8 mouse cellular contexts compared by ENCODE assay signal in the genomic region with DNA sequence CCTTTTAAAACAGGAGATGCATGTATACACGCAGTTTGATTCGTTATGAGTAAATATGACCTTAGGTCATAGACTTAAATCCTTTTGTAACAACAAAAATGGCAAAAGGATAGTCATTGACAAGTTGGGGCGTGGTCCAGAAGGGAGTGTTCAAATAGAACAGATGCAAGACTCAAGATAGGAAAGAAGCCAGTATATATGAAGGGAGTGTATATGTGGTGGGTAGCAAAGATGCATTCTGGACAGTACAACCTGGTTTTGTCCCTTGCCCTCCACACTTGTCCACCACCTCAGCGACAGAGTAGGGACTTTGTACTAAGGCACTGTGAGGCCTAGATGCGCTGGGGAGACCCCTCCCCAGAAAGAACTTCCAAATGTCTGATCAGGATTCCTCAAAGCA. TPM values are rescaled to one million over a fixed set of nuclear protein-coding genes. Genes with fewer than 3 reads are reported as not detected.
DNase-seq lines count a peak whose midpoint lies in the region; ATAC-seq and TF ChIP-seq lines count a peak whose summit lies in the region.
"Had no signal": no experiment of that assay in that cellular context is flagged by ENCODE, and none has a peak within 500 bp of the region (broad histone marks: within the 10 kb centered on the region; RNA-seq: fewer than 3 reads in every experiment).

No protein-coding gene starts in this region.

- TF ChIP-seq EP300 in stomach, postnatal 0 days (optimal IDR thresholded peaks at IDR 0.05), result no peak

- H3K4me1 ChIP-seq in neural tube, embryonic 11.5 days (ENCODE audit: control insufficient read depth, insufficient read depth, low read length), result peaks cover 4% of the 10 kb centered on the region
- H3K4me1 ChIP-seq in forebrain, embryonic 15.5 days, result peaks cover 19% of the 10 kb centered on the region
- peaks cover 61% of the 10 kb centered on the region for H3K4me1 ChIP-seq in liver, embryonic 12.5 days
- peaks cover 2% of the 10 kb centered on the region; the same call in 1 of the 2 replicates for H3K4me1 ChIP-seq in stomach, postnatal 0 days (replicated peaks; ENCODE audit: control insufficient read depth, insufficient read depth)

- peak overlapping the region; percentile 65; the same call in 1 of the 2 replicates for H3K4me3 ChIP-seq in neural tube, embryonic 11.5 days (ENCODE audit: low read depth, low read length)
- peak overlapping the region; percentile 76; the same call in 1 of the 2 replicates for H3K4me3 ChIP-seq in forebrain, embryonic 15.5 days
- H3K4me3 ChIP-seq in liver, embryonic 12.5 days, result peak overlapping the region; percentile 76
- H3K4me3 ChIP-seq in stomach, postnatal 0 days (ENCODE audit: low read depth, low read length), result no peak overlapping the region

- WGBS in neural tube, embryonic 11.5 days, result 78% methylated on average over 5 of the region's 5 CpGs
- 70% methylated on average over 5 of the region's 5 CpGs for WGBS in forebrain, embryonic 15.5 days
- 46% methylated on average over 5 of the region's 5 CpGs for WGBS in liver, embryonic 12.5 days (ENCODE audit: insufficient replicate concordance)
- WGBS in stomach, postnatal 0 days, result 52% methylated on average over 5 of the region's 5 CpGs

- ATAC-seq in neural tube, embryonic 11.5 days (ENCODE audit: insufficient read depth, low FRiP score, low TSS enrichment), result peak; percentile 25; the same call in 1 of the 2 replicates
- ATAC-seq in forebrain, embryonic 15.5 days (replicated peaks), result peak; percentile 12
- peak; percentile 81 for ATAC-seq in liver, embryonic 12.5 days
- ATAC-seq in stomach, postnatal 0 days (ENCODE audit: low FRiP score, low TSS enrichment), result 0 out of 2 replicates have a peak, but pooled peaks have one; percentile 1

- no peak for TF ChIP-seq CTCF in stomach, postnatal 0 days (IDR thresholded peaks at IDR 0.05; ENCODE audit: low read depth)

- no peak overlapping the region for H3K9ac ChIP-seq in neural tube, embryonic 11.5 days (ENCODE audit: low read length)
- no peak overlapping the region for H3K9ac ChIP-seq in forebrain, embryonic 15.5 days (replicated peaks)
- peak overlapping the region; percentile 70 for H3K9ac ChIP-seq in liver, embryonic 12.5 days
- H3K9ac ChIP-seq in stomach, postnatal 0 days (ENCODE audit: low read length), result no peak overlapping the region

- peaks cover 23% of the 10 kb centered on the region for H3K36me3 ChIP-seq in neural tube, embryonic 11.5 days (ENCODE audit: control insufficient read depth, insufficient read depth, low read length)
- H3K36me3 ChIP-seq in forebrain, embryonic 15.5 days, result peaks cover 60% of the 10 kb centered on the region
- H3K36me3 ChIP-seq in liver, embryonic 12.5 days, result peaks cover 67% of the 10 kb centered on the region
- H3K36me3 ChIP-seq in stomach, postnatal 0 days (ENCODE audit: control insufficient read depth, insufficient read depth, low read length), result peaks cover 11% of the 10 kb centered on the region

- DNase-seq in neural tube, embryonic 11.5 days (ENCODE audit: low spot score), result no peak
- no peak for DNase-seq in neural tube, embryonic 10.5 days (ENCODE audit: extremely low spot score, low spot score)
- no peak for DNase-seq in stomach, postnatal 0 days (ENCODE audit: low spot score)
- DNase-seq in cerebellum, postnatal 36 days, result no peak
- DNase-seq in layer of hippocampus, adult 18-20 months (ENCODE audit: low spot score in 2 of 2), result no peak

- no peak overlapping the region for H3K27ac ChIP-seq in neural tube, embryonic 11.5 days (ENCODE audit: low read depth, low read length)
- peak overlapping the region; percentile 35 for H3K27ac ChIP-seq in forebrain, embryonic 15.5 days (replicated peaks)
- peak overlapping the region; percentile 93 for H3K27ac ChIP-seq in liver, embryonic 12.5 days
- H3K27ac ChIP-seq in stomach, postnatal 0 days (replicated peaks), result no peak overlapping the region

- no peaks in the 10 kb centered on the region for H3K27me3 ChIP-seq in neural tube, embryonic 11.5 days (ENCODE audit: control insufficient read depth, insufficient read depth, low read length)
- H3K27me3 ChIP-seq in forebrain, embryonic 15.5 days, result no peaks in the 10 kb centered on the region
- H3K27me3 ChIP-seq in liver, embryonic 12.5 days (replicated peaks), result no peaks in the 10 kb centered on the region
- no peaks in the 10 kb centered on the region for H3K27me3 ChIP-seq in stomach, postnatal 0 days (ENCODE audit: control insufficient read depth, insufficient read depth, low read length)

- no peaks in the 10 kb centered on the region for H3K9me3 ChIP-seq in neural tube, embryonic 11.5 days (ENCODE audit: control insufficient read depth, low read length)
- H3K9me3 ChIP-seq in forebrain, embryonic 15.5 days, result no peaks in the 10 kb centered on the region
- no peaks in the 10 kb centered on the region for H3K9me3 ChIP-seq in liver, embryonic 12.5 days (replicated peaks)
- H3K9me3 ChIP-seq in stomach, postnatal 0 days (ENCODE audit: control insufficient read depth, low read length), result no peaks in the 10 kb centered on the region

- H3K4me2 ChIP-seq in neural tube, embryonic 11.5 days (ENCODE audit: low read depth), result no peak overlapping the region
- H3K4me2 ChIP-seq in forebrain, embryonic 15.5 days (replicated peaks), result no peak overlapping the region
- H3K4me2 ChIP-seq in liver, embryonic 12.5 days, result peak overlapping the region; percentile 99
- no peak overlapping the region for H3K4me2 ChIP-seq in stomach, postnatal 0 days (replicated peaks; ENCODE audit: low read depth)

RNA-seq across cellular contexts. Expression of a gene that starts 0.5 kb away (rescaled TPM):
- polyA plus RNA-seq in neural tube, embryonic 11.5 days (2014; fragmentation: Nextera tagmentation; extraction: Ambion mirVana), result 14.5 and 15.5 TPM in 2 replicates
- polyA plus RNA-seq in forebrain, embryonic 15.5 days (2015; fragmentation: Nextera tagmentation; extraction: Ambion mirVana), result 21.1 and 21.2 TPM in 2 replicates
- 5.6 and 9.1 TPM in 2 replicates for polyA plus RNA-seq in liver, embryonic 12.5 days (2016; fragmentation: Nextera tagmentation; extraction: Ambion mirVana)
- polyA plus RNA-seq in stomach, postnatal 0 days (2015; fragmentation: Nextera tagmentation; extraction: Ambion mirVana), result 7.9 and 8.5 TPM in 2 replicates
- total RNA-seq in layer of hippocampus, adult 18-20 months (2021), result 10 to 100 TPM; 75.6 to 78.8 TPM

RNA-seq across cellular contexts. Expression of a gene that starts 18.4 kb away (rescaled TPM):
- 6.7 and 8.9 TPM in 2 replicates for polyA plus RNA-seq in neural tube, embryonic 11.5 days (2014; fragmentation: Nextera tagmentation; extraction: Ambion mirVana)
- 16.7 and 20.0 TPM in 2 replicates for polyA plus RNA-seq in forebrain, embryonic 15.5 days (2015; fragmentation: Nextera tagmentation; extraction: Ambion mirVana)
- 0.13 and 0.15 TPM in 2 replicates for polyA plus RNA-seq in liver, embryonic 12.5 days (2016; fragmentation: Nextera tagmentation; extraction: Ambion mirVana)
- polyA plus RNA-seq in stomach, postnatal 0 days (2015; fragmentation: Nextera tagmentation; extraction: Ambion mirVana), result 0.15 and 0.22 TPM in 2 replicates
- total RNA-seq in layer of hippocampus, adult 18-20 months (2021), result 10 to 100 TPM; 54.6 to 58.6 TPM
- total RNA-seq: liver, adult 2 months had no signal
- polyA plus RNA-seq: liver, adult 2 months had no signal

RNA-seq across cellular contexts. Expression of a gene that starts 24.1 kb away (rescaled TPM):
- polyA plus RNA-seq in neural tube, embryonic 11.5 days (2014; fragmentation: Nextera tagmentation; extraction: Ambion mirVana), result 121 and 129 TPM in 2 replicates
- polyA plus RNA-seq in forebrain, embryonic 15.5 days (2015; fragmentation: Nextera tagmentation; extraction: Ambion mirVana), result 206 and 208 TPM in 2 replicates
- polyA plus RNA-seq in liver, embryonic 12.5 days (2016; fragmentation: Nextera tagmentation; extraction: Ambion mirVana), result 15.7 and 20.3 TPM in 2 replicates
- 35.7 and 37.8 TPM in 2 replicates for polyA plus RNA-seq in stomach, postnatal 0 days (2015; fragmentation: Nextera tagmentation; extraction: Ambion mirVana)
- 100 to 1,000 TPM; 240 to 270 TPM for total RNA-seq in layer of hippocampus, adult 18-20 months (2021)

RNA-seq across cellular contexts. Expression of a gene that starts 45.4 kb away (rescaled TPM):
- 8.8 and 13.2 TPM in 2 replicates for polyA plus RNA-seq in neural tube, embryonic 11.5 days (2014; fragmentation: Nextera tagmentation; extraction: Ambion mirVana)
- 9.0 and 9.8 TPM in 2 replicates for polyA plus RNA-seq in forebrain, embryonic 15.5 days (2015; fragmentation: Nextera tagmentation; extraction: Ambion mirVana)
- 6.9 and 9.0 TPM in 2 replicates for polyA plus RNA-seq in liver, embryonic 12.5 days (2016; fragmentation: Nextera tagmentation; extraction: Ambion mirVana)
- polyA plus RNA-seq in stomach, postnatal 0 days (2015; fragmentation: Nextera tagmentation; extraction: Ambion mirVana), result 8.0 and 8.2 TPM in 2 replicates
- 10 to 100 TPM; 13.8 to 16.1 TPM for total RNA-seq in layer of hippocampus, adult 18-20 months (2021)

Comparison
In these comparisons a context has a peak if more than half of its experiments do, and no peak if none do; other contexts are left out.
1. ATAC-seq: peak in every context shown above with its lines; median percentile 81 in liver, embryonic 12.5 days; 25 in neural tube, embryonic 11.5 days; 12 in forebrain, embryonic 15.5 days; 1 in stomach, postnatal 0 days.
2. H3K27ac ChIP-seq: peak in forebrain, embryonic 15.5 days (single experiment) and liver, embryonic 12.5 days (single experiment); none in neural tube, embryonic 11.5 days (single experiment) and stomach, postnatal 0 days (single experiment).